Comparison of ENCODE assay signal across 22 mouse cellular contexts in genomic region chr1:124031968-124032367, GRCm38 (mm10). TPM values are rescaled to one million over a fixed set of nuclear protein-coding genes. Genes with fewer than 3 reads are reported as not detected.
DNase-seq lines count a peak whose midpoint lies in the region; ATAC-seq lines count a peak whose summit lies in the region.
"Had no signal": no experiment of that assay in that cellular context is flagged by ENCODE, and none has a peak within 500 bp of the region (broad histone marks: within the 10 kb centered on the region; RNA-seq: fewer than 3 reads in every experiment).

No protein-coding gene starts in this region.

- ATAC-seq in frontal cortex, adult (ENCODE audit: low TSS enrichment): peak; percentile 62
- ATAC-seq: activated CD4-positive, CD25-positive, alpha-beta regulatory T cell, adult 4 months; CD4-positive, CD25-positive, alpha-beta regulatory T cell, adult 4 months; forebrain, embryonic 13.5 days; forebrain, embryonic 15.5 days; Patski had no signal

- no peak for DNase-seq in frontal cortex, adult 2 months (ENCODE audit: extremely low spot score in 1 of 2, low spot score in 1 of 2)
- peak; percentile 22 for DNase-seq in layer of hippocampus, adult 9-11 months
- DNase-seq in layer of hippocampus, postnatal 25 days (ENCODE audit: extremely low spot score in 1 of 2, low spot score in 1 of 2): no peak
- DNase-seq in brain, adult 2 months (ENCODE audit: low read depth, low spot score): peak; percentile 46
- peak; percentile 32 for DNase-seq in telencephalon, adult 2 months (ENCODE audit: low read depth, low spot score)
- no peak for DNase-seq in thymus, postnatal 10 days (ENCODE audit: low spot score in 2 of 2)
- DNase-seq: adrenal gland, adult 8-10 months; adrenal gland, postnatal 14 days; adrenal gland, postnatal 36 days; B cell, adult 2 months; cerebellum, adult 11 months; cerebellum, adult 8-10 months; cerebellum, adult 9-11 months had no signal

RNA-seq across cellular contexts. Expression of gene Dpp10, which starts 13.4 kb away (rescaled TPM):
- 69.3 and 74.6 TPM in 2 replicates for polyA plus RNA-seq in frontal cortex, adult 2 months (2012; rRNA removed)
- 10 to 100 TPM; 30.8 to 36.1 TPM for total RNA-seq in layer of hippocampus, postnatal 25 days (2021)
- total RNA-seq: CH12.LX; common myeloid progenitor, adult 5-6 weeks had no signal
- polyA plus RNA-seq: G1E had no signal

Comparison
In these comparisons a context has a peak if more than half of its experiments do, and no peak if none do; other contexts are left out.
1. DNase-seq: peak in layer of hippocampus, adult 9-11 months (single experiment), brain, adult 2 months (single experiment) and telencephalon, adult 2 months (single experiment); none in frontal cortex, adult 2 months (0 of 2), layer of hippocampus, postnatal 25 days (0 of 2) and thymus, postnatal 10 days (0 of 2).